Mouse (Mus musculus): ENCODE measurements at regions not wholly inside any gene's neighbourhood (a gene's known extent, or its start where the extent isn't known, plus 50 kb on each side); places are given as distances from the start of the nearest gene placed in this dataset.

- TF ChIP-seq CTCF (IDR thresholded peaks at IDR 0.05; ENCODE audit: low read depth, low read length) = no peak
- no peak for TF ChIP-seq POLR2A (IDR thresholded peaks at IDR 0.05; ENCODE audit: borderline replicate concordance, low read depth, low read length)
Measured at GRCm38 (mm10) chr3:50869211-50869610, 355.0 kb upstream of the Noct start.

Data from bone marrow macrophage, adult 2 months (primary cell).